Mouse (Mus musculus): ENCODE results near the gene Chst8.

Gene Chst8

DNA sequence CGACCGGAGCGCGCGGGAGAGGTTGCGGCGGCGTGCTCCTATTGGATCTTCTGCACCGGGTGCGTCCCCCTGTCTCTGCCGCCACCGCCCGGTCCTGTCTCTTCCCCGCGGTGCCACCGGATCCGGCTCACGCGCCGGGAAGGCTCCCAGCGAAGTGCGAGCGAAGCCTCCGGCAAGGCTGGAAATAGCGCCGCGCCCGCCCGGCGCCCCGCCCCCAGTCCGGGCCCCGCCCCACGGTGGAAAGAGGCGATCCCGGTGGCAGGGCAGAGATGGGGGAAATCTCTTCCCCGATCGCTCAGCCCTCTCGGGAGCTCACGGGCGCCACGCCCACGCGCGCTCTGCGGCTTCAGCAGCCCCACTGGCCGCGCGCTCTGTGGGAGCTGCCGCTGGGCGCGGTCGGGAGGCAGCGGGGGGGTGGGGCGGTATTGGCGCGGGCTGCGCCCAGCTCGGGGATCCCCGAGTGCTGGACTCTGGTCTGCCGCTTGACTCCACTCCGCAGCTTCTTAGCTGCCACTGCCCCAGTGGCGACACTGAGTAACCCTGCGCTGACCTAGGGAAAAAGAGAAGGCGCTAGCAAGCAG, at the start of gene Chst8:
Gene Chst8, minus strand, starts transcription at position 181 of the 581 bp plus-strand sequence.
- no peak for DNase-seq (ENCODE audit: low read depth, low spot score)

DNA sequence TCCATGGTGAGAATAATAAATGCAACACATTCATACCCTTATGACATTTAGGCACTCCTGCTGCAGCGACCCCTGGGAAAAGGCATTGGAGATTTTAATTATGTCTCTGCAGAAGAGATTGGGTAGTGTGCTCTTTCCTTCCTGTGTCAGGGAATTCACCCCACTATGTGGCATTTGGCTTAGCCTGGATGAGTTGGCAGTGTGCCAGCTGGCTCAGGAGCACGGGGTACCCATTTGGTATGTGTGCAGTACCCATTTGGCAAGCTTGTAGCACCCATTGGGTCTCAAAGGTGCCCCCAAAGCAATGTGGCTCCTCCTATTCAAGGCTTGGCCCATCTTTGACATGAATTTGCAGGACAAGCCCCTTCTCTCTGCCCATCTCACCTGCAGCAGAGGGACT, 45.8 kb upstream of the Chst8 start:
- no peak for DNase-seq (ENCODE audit: low read depth, low spot score)

DNA sequence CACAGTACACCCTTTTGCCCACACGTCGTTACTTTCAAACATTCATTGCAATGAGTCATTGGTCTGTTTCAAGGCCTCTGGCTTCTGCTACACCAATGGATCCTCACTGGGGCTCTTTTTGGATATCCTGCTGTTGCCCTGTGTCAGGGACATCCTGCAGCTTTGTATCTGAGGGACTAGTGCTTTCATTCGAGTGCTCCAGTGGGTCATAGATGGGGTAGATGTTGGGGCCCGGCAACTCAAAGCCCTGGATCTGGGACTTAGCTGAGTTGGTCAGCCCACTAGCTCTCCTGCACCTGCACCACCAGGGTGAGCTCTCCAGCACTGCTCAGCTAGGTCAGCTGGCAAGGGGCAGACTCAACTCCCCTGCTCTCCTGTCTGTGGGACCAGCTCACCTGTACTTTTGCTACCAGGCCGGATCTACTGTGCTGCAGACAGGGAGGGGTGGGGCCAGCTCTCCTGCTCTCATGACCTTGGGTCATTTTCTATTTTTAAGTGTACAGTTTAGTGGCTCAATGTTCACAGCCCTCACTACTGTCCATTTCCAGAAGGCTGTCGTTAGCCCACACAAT, 42.4 kb upstream of the Chst8 start:
- DNase-seq (ENCODE audit: low read depth, low spot score), result no peak

DNA sequence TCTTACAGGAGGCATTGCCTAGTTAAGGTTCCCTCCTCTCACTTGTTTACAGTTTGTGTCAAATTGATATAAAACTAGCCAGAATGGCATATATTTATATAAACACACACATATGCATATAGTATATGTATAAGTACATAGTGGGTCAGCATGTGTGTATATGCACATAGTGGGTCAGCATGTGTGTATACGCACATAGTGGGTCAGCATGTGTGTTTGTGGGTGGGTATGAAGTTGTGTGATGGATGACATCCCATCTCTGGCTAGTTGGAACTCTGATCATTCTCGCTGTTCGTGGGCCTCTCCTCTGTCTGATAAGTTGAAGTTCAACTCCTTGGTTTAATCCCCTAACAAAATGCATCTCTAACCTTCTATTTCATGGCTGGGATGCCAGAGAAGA, 40.9 kb upstream of the Chst8 start:
- no peak for DNase-seq (ENCODE audit: low read depth, low spot score)

DNA sequence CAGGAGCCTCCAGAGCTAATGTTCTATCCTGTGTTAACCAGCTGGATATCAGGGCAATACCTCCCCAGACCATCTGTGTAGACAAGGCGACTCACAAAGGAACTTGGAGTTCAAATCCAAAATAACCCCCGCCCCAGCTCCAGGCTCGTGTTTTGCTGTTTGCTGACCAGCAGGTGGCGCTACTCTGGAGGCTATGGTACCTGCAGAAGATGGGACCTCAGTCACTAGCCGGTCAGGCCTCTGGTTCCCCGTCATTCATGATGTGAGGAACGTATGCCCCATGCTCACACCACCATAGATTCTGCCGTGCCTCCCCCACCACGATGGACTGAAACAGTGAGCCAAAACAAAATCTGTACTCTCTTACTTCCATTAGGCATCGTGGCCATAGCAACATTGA, 37.1 kb upstream of the Chst8 start:
- DNase-seq (ENCODE audit: low read depth, low spot score), result no peak

DNA sequence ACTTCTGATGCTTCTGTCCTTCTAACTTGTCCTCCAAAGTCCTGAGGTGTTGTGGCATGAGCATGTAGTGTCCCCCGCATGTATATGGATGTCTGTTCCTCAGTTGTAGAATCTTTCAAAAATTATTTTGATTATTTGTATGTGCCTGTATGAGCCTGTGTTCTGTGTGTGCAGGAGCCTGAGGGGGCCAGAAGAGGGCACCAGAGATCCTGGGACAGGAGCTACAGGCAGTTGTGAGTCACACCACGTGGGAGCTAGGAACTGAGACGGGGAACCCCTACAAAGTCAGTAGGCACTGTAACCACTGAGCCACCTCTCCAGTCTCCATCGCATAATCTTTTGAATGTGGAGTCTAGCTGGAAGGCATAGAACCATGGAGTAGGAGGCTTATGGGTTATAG, 36.3 kb upstream of the Chst8 start:
- DNase-seq (ENCODE audit: low read depth, low spot score), result no peak

DNA sequence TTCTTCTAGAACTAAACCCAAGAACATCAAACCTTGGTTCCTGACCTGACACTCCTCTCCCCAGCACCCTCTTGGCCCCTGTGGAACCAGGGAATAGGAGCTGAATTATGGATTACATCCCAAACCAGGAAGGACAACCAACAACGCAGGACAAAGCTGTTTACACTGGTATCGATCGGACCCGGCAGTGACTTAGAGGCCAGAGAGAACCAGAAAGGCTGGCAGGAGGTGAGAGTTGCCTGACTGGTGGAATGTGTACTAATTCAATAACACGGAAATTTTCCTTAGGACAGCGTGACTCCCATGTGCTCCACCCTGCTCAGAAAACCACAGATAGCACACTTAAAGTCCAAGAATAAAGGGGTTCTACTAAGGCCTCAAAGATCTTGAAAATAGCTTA, 35.4 kb upstream of the Chst8 start:
- no peak for DNase-seq (ENCODE audit: low read depth, low spot score)

DNA sequence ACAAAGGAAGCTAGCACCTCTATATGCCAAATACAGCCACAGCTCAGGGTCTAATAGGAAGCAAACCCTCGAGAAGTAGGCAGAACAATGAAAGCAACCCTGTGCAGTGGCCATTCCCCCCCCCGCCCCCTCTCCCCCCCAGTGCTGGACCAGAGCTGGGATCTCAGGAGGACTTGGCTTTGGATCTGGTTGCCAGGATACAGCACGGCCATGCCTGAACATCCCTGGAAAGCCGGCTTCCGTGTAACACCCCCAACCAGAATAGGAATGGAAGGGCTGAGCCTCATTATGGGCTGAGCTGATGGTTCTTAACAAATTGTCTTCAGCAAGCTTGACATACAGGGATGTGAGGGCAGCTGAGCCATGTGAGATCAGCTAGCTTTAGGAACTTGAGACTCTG, 34.9 kb upstream of the Chst8 start:
- no peak for DNase-seq (ENCODE audit: low read depth, low spot score)

DNA sequence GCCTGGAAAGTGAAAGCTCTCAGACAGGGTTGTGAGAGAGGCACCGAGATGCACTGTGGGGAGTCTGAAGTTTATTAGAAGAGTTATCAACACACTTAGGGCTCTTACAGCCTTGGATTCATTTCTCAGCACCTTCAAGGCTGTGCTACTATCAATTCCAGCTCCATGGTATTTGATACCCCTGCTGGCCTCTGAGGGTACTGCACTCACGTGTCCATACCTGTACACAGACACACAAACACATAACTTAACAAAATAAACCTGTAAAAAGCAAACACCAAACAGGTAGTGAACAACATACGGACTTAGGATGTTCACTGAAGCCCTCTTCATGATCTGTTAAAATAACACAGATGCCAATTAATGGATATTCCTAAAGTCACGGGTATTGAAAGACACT, 26.2 kb upstream of the Chst8 start:
- DNase-seq (ENCODE audit: low read depth, low spot score), result no peak

DNA sequence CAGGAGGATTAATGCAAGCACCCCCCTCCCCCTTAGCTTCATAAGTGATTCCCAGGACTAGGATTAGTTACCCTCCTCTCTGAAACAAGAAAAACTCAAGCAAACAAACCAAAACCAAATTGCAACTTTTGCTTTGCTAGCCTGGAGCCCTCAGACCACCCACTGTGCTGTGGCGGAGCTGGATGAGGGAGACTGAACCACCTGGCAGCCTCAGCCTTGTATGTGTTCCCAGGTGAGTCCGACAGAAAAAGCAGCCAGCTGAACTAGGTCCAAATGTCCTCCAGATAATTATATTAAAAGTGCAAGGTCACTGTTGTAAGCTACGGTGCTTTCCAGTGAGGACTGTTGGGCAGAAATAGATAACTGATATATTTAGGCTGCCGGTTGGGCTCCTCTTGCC, 25.7 kb upstream of the Chst8 start:
- no peak for DNase-seq (ENCODE audit: low read depth, low spot score)

DNA sequence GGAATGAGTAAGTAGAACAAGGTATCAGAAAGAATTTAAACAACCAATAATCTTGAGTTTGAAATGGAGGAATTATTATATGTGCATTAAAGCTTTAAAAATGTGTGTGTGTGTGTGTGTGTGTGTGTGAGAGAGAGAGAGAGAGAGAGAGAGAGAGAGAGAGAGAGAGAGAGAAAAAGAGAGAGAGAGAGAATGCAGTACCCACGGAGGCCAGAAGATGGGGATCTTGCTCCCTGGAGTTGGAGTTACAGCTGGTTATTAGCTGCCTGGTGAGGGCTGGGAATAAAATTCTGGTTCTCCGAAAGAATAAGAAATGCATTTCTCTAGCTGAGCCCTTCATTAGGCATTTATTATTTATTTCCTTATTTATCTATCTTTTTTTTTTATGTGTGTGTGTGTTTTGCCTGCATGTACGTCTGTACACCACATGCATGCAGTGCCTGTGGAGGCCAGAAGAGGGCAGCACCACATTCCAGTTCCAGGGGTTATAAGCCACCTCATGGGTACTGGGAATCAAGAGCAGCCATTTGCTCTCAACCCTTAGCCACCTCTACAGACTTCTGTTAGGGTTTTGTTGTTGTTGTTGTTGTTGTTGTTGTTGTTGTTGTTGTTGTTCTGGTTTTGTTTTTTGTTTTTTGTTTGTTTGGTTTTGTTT, 13.9 kb upstream of the Chst8 start:
- no peak for DNase-seq (ENCODE audit: low read depth, low spot score)

DNA sequence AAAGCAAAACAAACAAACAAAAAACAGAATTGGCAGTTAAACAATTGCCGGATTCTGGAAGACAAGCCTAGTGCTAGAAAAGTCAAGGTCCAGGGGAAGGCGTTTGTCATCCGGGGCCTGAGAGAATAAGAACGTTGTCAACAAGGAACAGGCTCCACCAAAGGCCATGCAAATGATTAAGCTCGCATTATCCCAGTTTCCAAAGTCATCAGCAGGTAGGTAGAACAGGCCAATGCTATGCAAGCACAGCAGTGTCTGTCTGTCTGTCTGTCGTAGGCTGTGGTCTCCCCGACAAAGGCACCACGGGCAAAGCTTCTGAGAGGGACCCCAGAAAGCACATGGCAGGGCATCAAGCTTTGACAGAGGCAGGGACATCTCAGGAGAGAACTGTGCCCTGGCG, 9.1 kb upstream of the Chst8 start:
- no peak for DNase-seq (ENCODE audit: low read depth, low spot score)

DNA sequence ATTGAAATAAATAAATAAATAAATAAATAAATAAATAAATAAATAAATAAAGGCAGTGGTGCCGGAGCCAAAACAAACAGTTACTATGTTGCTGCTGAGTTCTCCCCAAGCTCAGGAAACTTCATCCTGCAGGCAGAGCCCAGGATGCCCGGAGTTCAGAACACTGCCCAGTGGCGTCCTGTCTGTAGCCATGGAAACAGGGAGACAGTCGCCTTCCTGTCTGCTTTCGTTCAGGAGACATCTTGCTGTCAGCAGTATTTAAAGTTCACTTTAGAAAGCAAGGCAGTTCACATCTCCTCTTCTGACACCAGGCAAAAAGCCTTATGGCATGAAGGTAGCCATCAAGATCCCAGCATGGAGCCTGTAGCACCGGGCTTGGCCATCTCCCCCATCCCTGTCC, 8.0 kb upstream of the Chst8 start:
- DNase-seq (ENCODE audit: low read depth, low spot score), result no peak

DNA sequence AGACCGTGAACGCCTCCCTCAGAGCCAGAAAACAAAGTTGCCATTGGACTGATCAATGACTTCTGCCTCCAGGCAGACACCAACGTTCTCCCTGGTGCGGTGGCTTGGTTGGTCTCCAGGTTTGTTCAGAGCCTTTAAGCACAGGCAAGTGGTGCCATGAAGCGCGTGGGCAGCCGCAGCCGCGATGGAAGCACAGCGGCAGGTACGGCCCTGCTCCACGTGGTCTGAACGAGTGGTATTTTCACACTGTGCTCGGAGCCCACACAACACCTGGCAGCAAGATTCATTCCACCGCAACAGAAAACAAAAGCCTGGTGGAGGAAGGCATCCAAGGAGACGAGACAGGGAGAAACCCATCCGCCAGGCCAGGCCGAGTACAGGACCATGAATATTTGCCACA, 7.3 kb upstream of the Chst8 start:
- no peak for DNase-seq (ENCODE audit: low read depth, low spot score)

DNA sequence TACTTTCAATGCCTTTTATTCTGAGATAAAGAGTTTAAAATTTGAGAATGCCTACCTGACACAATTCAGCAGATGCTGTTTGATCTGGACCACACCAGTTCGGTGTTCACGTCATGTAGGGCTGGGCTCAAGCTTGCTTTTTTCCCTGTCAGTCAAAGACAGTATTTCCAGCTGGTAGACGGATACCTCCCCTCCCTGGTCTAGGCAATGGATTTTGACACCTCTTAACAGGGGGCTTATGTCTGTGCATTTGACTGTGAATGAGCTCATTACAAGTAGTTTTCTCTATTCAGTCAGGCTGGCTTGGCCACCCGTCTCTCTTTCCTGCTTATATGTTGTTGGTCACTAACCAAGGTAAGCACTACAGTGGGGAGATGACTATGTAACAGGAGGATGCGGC, 6.1 kb upstream of the Chst8 start:
- no peak for DNase-seq (ENCODE audit: low read depth, low spot score)

DNA sequence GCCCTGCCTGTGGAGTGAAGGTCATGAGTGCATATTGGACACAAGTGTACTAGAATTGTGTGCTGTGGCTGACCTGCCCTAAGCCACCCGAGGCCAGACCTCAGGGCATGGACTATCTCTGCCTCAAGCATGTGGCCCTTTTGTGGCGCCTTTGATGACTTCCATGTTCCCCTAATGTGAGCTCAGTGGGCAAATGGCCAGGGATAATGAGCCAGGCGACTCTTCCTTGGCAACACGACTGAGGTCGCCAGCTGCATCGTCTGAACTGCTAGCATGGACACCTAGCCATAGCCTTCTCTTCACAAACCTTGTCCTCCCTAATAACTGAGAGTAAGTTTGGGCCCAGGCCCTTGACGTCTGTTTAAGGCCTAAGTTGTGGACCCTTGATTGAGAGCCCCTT, 4.5 kb upstream of the Chst8 start:
- no peak for DNase-seq (ENCODE audit: low read depth, low spot score)

DNA sequence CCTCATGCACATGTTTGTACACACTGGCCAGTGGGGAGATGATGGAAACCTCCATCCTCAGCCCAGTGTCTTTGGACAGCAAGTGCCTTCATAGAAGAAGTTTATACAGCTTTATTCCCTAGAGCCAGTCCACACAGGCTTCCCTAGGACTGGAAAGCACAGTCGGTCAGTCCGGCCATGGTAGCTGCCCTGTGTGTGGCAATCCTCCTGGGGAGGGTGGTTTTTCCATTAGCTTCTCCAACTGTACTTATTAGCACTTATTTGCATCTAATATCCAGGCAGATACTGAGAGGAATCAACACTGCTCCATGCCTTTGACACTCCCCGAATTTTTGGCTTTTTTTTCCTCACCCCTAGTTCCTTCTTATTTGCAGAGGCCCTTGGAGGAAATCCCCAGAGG, 2.3 kb upstream of the Chst8 start:
- DNase-seq (ENCODE audit: low read depth, low spot score), result no peak

DNA sequence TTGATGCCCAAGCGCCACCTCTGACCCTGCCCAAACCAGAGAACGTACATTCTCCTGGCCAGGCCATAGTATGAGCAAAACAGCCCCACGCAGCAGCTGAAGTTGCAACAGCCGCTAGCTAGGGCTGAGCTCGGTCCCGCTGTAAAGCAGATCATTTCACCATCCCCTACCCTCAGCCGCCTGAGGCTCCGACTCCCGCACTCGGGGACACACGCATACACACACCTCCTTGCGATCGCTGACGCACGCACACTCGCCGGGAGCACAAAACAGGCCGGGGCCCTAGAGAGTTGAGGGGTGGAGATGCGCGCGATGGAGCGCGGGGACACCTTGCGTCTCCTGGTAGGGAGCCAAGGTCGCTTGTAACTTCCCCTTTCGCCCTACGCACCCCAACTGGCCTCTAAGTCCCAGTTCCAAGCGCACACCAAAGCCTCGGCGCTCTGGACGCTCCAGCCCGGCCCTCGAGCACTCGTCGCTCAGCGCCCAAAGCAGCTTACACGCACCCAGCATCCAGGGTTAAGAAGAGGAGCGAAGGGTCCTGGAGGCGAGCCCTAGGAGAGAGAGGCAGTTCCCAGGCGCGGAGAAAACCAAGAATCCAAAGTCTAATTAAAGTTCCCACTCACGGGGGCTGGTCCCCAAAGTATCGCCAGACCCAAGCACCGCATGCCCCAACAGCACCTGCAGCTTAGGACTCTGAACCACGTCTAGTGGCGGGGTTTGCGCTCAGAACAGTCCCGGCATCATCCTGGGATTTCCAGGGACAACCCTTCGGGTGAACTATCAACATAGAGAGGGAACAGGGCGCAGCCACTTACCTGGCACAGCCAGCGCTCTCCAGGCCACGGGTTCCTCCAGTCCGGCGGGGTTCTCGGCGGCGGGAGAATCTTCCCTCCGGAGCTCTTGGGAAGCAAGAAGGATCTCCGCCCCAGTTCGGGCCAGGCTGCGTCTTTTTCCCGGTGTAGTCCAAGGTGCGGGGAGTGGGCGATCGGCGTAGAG, 682 bp downstream of the Chst8 start:
- no peak for DNase-seq (ENCODE audit: low read depth, low spot score)

DNA sequence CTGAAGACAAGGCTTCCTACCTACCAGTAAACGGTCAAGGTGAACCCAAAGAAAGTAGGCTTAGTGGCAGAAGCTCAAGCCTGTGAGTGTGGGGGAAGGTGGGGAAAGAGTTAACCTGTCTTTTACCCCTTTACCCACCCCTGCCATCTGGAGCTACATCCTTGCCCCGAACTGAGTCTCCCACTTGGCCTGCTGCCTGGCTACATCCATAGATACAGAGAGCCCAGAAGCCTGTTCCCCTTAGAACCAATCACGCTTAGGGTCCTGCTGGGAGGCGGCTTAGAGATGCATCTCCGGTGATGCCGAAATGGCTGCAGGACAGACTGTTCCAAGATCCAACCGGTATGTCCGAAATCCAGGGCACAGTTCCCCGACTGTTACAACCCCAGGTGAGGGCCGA, 1.5 kb downstream of the Chst8 start:
- DNase-seq (ENCODE audit: low read depth, low spot score), result no peak

DNA sequence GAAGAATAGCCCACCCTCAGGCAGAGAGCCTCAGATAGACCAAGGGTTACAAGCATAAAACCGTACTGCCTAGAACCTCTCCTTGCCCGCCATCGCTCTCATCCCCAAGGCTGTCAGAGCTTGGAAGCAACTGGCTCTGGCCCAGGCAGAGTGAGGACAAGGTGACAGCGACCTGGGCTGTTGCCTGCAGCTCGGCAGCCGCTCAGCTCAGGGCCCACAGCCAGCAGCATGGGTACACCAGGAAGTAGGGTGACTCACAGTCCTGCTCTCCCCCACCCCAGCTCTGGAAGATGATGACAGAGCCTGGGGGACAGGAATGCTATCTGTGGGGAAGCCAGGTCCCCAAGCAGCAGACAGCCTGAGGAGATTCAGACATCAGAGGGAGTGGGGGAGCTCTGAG, 6.2 kb downstream of the Chst8 start:
- no peak for DNase-seq (ENCODE audit: low read depth, low spot score)

DNA sequence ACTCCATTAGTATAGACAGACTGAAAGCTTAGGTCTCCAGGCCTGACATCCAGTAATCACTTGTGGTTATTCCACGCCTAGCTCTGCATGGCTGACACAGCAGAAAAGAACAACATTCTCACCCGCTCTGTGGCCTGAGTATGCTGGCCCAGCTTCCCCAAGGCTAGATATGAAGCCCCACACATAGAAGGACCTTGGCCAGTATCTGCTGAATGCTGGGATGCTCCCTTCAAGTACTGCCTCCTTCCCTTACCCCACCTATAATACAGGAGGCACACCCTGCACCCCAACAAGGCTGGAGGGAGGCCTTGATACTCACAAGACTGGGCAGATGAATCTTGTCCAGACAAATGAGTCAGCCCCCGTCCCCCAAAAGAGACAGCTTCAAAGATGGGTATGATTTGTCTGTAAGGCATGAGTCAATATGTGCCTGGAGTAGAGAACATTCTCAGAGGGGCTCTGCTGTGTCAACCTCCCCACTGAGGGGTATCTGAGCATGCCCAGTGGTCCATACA, 6.8 kb downstream of the Chst8 start:
- no peak for DNase-seq (ENCODE audit: low read depth, low spot score)

DNA sequence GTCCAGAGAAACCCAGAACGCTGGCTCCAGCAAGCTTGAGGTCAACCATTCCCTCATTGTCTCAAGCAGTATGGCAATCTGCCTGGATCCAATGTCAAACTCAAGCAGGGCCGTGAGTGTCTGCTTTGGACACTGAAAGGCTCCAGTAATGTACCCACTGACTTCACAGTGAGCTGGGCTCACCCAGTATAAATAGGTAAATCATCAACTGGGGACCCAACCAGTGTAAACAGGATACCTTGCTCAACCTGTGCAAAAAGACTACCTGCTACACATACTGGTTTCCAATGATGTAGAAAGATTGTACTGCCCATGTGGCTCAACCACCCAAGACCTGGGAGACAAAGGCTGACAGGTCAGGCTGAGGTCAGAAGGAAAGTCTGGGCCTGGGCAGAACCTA, 7.5 kb downstream of the Chst8 start:
- DNase-seq (ENCODE audit: low read depth, low spot score), result no peak

Measured in retina, adult 2 months (tissue).